Mouse (Mus musculus) brain, embryonic 14.5 days (tissue): ENCODE data around the gene Papss1. TPM values are rescaled to one million over a fixed set of nuclear protein-coding genes. Genes with fewer than 3 reads are reported as not detected.

Experiments
- DNase-seq: peaks from one replicate; pipeline ENCODE4 v3.0.0-alpha.2; 2011; ENCODE audit warnings: low read depth
- CTCF ChIP-seq: fragments of 200-500 bp; IDR thresholded peaks from 2 replicates; pipeline ENCODE4 v1.5.1; 2012; ENCODE audit warnings: inconsistent platforms, mild to moderate bottlenecking, moderate library complexity, borderline replicate concordance; ENCODE audit not compliant: insufficient read depth, insufficient read length; ENCODE audit errors: extremely low read depth
- POLR2A ChIP-seq: fragments of 200-500 bp; IDR thresholded peaks from 2 replicates; pipeline ENCODE4 v1.6.1; 2012; ENCODE audit warnings: mild to moderate bottlenecking, inconsistent platforms, borderline replicate concordance; ENCODE audit not compliant: poor library complexity, insufficient read depth, insufficient read length, severe bottlenecking; ENCODE audit errors: extremely low read depth
- polyA plus RNA-seq: library from polyadenylated mRNA; depleted of rRNA; stranded (reverse); fragments of >200 nt; gene quantifications from 2 replicates; pipeline ENCODE4 v1.2.3, GENCODE M21; 2012; rRNA removed

Gene Papss1
- polyA plus RNA-seq, 1 experiment, result 95.7 TPM

- TF ChIP-seq POLR2A, result no peak
- TF ChIP-seq CTCF, result no peak
- no peak for DNase-seq
Measured at GRCm38 (mm10) chr3:131642681-131643292, 78.2 kb downstream of the Papss1 start.

- TF ChIP-seq CTCF (no peak), POLR2A (no peak)
- DNase-seq, result no peak
Measured at GRCm38 (mm10) chr3:131645203-131645602, 80.6 kb downstream of the Papss1 start.

DNA sequence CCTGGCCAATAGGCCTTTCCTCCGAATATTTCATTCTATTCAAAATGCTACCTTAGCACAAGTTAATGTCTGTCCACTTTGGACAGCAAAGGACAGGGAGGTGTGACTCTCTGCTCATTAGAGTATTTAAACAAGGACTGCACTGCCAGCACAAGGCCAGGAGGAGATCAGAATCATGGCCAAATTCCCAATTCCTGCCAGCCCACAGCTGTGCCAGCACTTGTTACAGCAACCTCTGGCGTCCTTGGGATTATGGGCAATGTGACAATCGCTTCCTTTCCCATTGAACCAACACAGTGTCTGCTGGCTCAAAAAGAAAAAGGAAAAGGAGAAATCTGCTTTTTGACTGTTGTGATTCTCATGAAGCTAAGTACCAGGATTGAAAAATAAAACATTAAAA, 89.8 kb downstream of the Papss1 start:
- DNase-seq, result no peak
- TF ChIP-seq CTCF (no peak), POLR2A (no peak)

DNA sequence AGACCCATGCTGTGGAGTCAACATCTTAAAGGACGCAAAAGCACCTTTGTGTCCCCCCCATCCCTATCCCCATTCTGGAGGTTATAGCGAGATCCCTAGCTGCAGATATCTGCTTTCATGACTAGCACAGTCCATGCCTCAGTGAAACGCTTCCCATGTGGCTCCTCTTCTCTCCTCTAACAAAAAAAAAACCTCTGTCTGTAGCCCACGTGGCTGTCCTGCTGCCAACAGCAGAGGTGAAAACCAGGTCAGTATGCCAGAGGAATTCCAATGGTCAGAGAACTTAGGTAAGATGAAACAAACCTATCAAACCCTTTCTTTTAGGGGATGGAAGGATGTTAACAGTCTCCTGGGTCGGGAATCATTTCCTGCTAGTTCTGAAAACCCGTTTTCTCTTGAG, 91.5 kb downstream of the Papss1 start:
- no peak for DNase-seq
- TF ChIP-seq CTCF (no peak), POLR2A (no peak)

GRCm38 (mm10) chr3:131660126-131660525, 95.6 kb downstream of the Papss1 start:
- no peak for DNase-seq
- no peak for TF ChIP-seq CTCF
- no peak for TF ChIP-seq POLR2A

GRCm38 (mm10) chr3:131660629-131661028, 96.1 kb downstream of the Papss1 start:
- no peak for DNase-seq

DNA sequence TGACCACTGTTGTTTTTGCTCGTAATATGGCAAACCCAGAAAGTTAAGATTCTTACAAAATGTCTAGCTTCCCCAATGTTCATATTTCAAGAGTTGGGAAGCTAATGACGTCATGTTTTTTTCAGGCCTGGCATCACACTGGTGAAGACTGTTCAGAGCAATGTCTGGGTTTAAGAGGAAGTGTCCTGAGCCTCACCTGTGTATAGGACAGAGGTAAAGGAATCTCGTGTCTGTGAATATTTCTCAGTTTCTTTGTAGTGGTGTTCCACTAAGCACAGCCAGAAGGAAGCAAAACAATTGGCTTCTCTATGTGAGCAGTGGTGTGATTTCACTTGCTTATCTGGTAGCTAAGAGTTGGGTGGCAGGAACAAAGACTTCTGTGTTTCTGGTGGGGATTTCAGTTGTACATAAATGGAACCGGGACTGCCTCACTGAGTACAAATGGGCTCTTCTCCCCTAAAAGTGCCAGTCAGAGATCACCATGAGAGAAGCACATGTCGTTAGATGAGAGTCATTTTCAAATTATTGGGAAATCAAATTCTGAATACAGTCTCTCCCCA, 98.1 kb downstream of the Papss1 start:
- no peak for TF ChIP-seq CTCF
- no peak for TF ChIP-seq POLR2A
- DNase-seq, result no peak

More at GRCm38 (mm10) chr3:131660629-131661028, 96.1 kb downstream of the Papss1 start:
- TF ChIP-seq POLR2A (no peak), CTCF (no peak)

DNA sequence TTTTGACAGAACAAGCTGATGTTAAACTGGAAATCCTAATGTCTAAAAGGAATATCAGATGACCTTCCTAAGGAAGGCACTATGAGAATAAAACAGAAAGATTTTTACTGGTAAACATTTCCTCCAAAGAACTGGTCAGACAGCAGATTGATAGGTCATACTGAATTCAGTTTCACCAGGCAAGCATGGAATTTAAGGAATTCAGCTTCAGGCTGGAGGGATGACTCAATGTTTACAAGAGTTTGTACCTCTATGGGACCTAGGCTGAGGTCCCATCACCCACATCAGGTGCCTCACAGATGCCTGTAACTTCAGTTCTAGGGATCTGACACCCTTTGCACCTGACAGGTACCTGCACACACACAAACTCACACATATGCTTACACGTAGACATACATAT, 105.3 kb downstream of the Papss1 start:
- no peak for DNase-seq
- TF ChIP-seq CTCF (no peak), POLR2A (no peak)

GRCm38 (mm10) chr3:131686106-131686505, 121.5 kb downstream of the Papss1 start:
- peak; percentile 4 for DNase-seq
- no peak for TF ChIP-seq CTCF
- no peak for TF ChIP-seq POLR2A

DNA sequence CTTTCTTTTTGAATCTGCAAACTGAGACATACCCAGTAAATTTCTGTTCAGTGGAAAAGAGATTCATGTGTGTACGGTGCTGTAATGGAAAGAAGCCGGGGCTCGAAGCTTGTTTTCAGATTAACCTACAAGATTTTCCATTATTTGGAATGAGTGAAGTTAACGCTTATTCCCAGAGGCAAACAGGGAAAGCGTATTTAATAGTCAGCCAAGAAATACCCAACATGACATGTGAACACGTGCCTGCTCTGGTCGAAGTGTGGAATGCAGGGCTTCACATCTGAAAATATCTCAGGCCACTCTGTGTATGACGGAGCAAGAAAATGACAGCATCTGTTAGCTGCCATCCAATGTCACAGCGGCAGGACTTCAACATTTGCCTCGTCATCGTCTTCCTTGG, 125.4 kb downstream of the Papss1 start:
- DNase-seq, result no peak
- TF ChIP-seq CTCF, result no peak
- no peak for TF ChIP-seq POLR2A

GRCm38 (mm10) chr3:131690543-131690942, 126.0 kb downstream of the Papss1 start:
- TF ChIP-seq CTCF, result no peak
- no peak for DNase-seq

DNA sequence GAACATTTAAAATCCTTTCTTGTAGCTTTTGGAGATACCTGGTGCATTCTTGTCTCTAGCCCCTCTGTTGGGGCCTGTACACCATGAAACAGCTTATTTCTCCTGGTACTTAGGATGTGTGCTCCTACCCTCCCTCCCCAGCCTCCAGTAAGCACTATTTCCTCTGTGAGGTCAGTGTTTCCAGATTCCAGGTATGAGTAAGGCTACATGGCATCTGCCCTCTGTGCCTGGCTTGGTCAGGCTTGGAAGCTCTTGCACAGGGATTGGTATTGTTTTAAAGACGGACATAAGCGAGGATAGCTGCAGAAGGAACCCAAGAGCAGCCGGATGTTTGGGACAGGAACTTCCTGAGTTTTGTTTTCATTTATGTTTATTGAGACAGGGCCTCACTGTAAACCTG, 126.6 kb downstream of the Papss1 start:
- DNase-seq, result no peak
- TF ChIP-seq POLR2A (no peak), CTCF (no peak)

Other genes starting within 250 kb of the Papss1 start
- 0.48 and 3.3 TPM in 2 replicates for gene Sgms2, start 73.4 kb upstream of the Papss1 start, polyA plus RNA-seq